Mouse (Mus musculus) heart, embryonic 10.5 days (tissue): ENCODE results near the gene Srpr. TPM values are rescaled to one million over a fixed set of nuclear protein-coding genes. Genes with fewer than 3 reads are reported as not detected.
A peak's percentile ranks its signal among the peaks of the same experiment; 100 is the strongest.

ENCODE experiments used
- DNase-seq: peaks from one replicate; pipeline ENCODE4 v3.0.0-alpha.2; 2017; ENCODE audit warnings: low spot score
- H3K27ac ChIP-seq: fragments of 300-500 bp; sonication (generic); 2 replicates; pipeline ENCODE4 v1.5.1; 2016; ENCODE audit warnings: mild to moderate bottlenecking
- H3K27me3 ChIP-seq: fragments of 300-500 bp; sonication (generic); 2 replicates; pipeline ENCODE4 v1.6.1; 2016; ENCODE audit warnings: mild to moderate bottlenecking; ENCODE audit not compliant: poor library complexity, insufficient read depth, severe bottlenecking
- H3K36me3 ChIP-seq: fragments of 300-500 bp; sonication (generic); 2 replicates; pipeline ENCODE4 v1.6.1; 2016; ENCODE audit warnings: mild to moderate bottlenecking, moderate library complexity
- H3K4me1 ChIP-seq: fragments of 300-500 bp; sonication (generic); 2 replicates; pipeline ENCODE4 v1.6.1; 2016; ENCODE audit warnings: mild to moderate bottlenecking
- H3K4me3 ChIP-seq: fragments of 300-500 bp; sonication (generic); 2 replicates; pipeline ENCODE4 v1.5.1; 2016; ENCODE audit warnings: mild to moderate bottlenecking, moderate library complexity
- H3K9me3 ChIP-seq: fragments of 300-500 bp; sonication (generic); 2 replicates; pipeline ENCODE4 v1.6.1; 2016; ENCODE audit warnings: mild to moderate bottlenecking, moderate library complexity
- WGBS: fragments of 180-500 bp; shearing (Covaris S2); methylation state at CpG from one replicate; pipeline ENCODE4 v1.1.7; 2016; 5-methylcytosine and 5-hydroxymethylcytosine counted together
- polyA plus RNA-seq: library from polyadenylated mRNA; unstranded; fragments of >200 nt; fragmentation: Nextera tagmentation; extraction: Ambion mirVana; gene quantifications from 2 replicates; pipeline ENCODE4 v1.2.1, GENCODE M21; 2016

The Srpr gene
- 96.1 and 97.8 TPM in 2 replicates for polyA plus RNA-seq

GRCm38 (mm10) chr9:35199772-35200471 is at the start of gene Srpr, which contains the start of gene Tirap:
Srpr (plus strand) TSS chr9:35200175.
Tirap (minus strand) TSS chr9:35200291.
- peak within 1 kb of the TSS; percentile 92 for H3K27ac ChIP-seq
- peaks cover 11% of the 10 kb centered on the region for H3K36me3 ChIP-seq
- no peaks in the 10 kb centered on the region for H3K27me3 ChIP-seq
- no peaks in the 10 kb centered on the region for H3K9me3 ChIP-seq
- peak within 1 kb of the TSS; percentile 81 for H3K4me3 ChIP-seq
- DNase-seq = peak; percentile 95
- peaks cover 31% of the 10 kb centered on the region for H3K4me1 ChIP-seq
- WGBS = under 1% methylated on average over 32 of the region's 44 CpGs

- no peak overlapping the region for H3K4me3 ChIP-seq
- no peaks in the 10 kb centered on the region for H3K9me3 ChIP-seq
- no peaks in the 10 kb centered on the region for H3K36me3 ChIP-seq
- 85% methylated on average over 1 of the region's 1 CpGs for WGBS
- no peak for DNase-seq
- no peak overlapping the region for H3K27ac ChIP-seq
- H3K4me1 ChIP-seq = peaks cover 6% of the 10 kb centered on the region; the same call in 1 of the 2 replicates
- no peaks in the 10 kb centered on the region for H3K27me3 ChIP-seq
Measured at GRCm38 (mm10) chr9:35152923-35153322, 47.1 kb upstream of the Srpr start.

GRCm38 (mm10) chr9:35156002-35156710 is 43.8 kb upstream of the Srpr start:
- 89% methylated on average over 5 of the region's 5 CpGs for WGBS
- H3K9me3 ChIP-seq = no peaks in the 10 kb centered on the region
- no peak overlapping the region for H3K27ac ChIP-seq
- no peak overlapping the region for H3K4me3 ChIP-seq
- no peak for DNase-seq
- peaks cover 6% of the 10 kb centered on the region; the same call in 1 of the 2 replicates for H3K4me1 ChIP-seq
- no peaks in the 10 kb centered on the region for H3K36me3 ChIP-seq
- H3K27me3 ChIP-seq = no peaks in the 10 kb centered on the region

- no peak for DNase-seq
- peaks cover 6% of the 10 kb centered on the region; the same call in 1 of the 2 replicates for H3K4me1 ChIP-seq
- H3K27ac ChIP-seq = no peak overlapping the region
- no peak overlapping the region for H3K4me3 ChIP-seq
- no peaks in the 10 kb centered on the region for H3K27me3 ChIP-seq
- WGBS = 67% methylated on average over 4 of the region's 4 CpGs
- H3K36me3 ChIP-seq = no peaks in the 10 kb centered on the region
- no peaks in the 10 kb centered on the region for H3K9me3 ChIP-seq
Measured at GRCm38 (mm10) chr9:35156862-35157261, 43.1 kb upstream of the Srpr start.

GRCm38 (mm10) chr9:35158477-35158876 is 41.5 kb upstream of the Srpr start:
- no peaks in the 10 kb centered on the region; the same call in 1 of the 2 replicates for H3K36me3 ChIP-seq
- no peak overlapping the region for H3K27ac ChIP-seq
- H3K4me1 ChIP-seq = peaks cover 6% of the 10 kb centered on the region; the same call in 1 of the 2 replicates
- no peak for DNase-seq
- no peak overlapping the region for H3K4me3 ChIP-seq
- no peaks in the 10 kb centered on the region for H3K27me3 ChIP-seq
- 86% methylated on average over 3 of the region's 3 CpGs for WGBS
- H3K9me3 ChIP-seq = no peaks in the 10 kb centered on the region

GRCm38 (mm10) chr9:35160662-35161061 is 39.3 kb upstream of the Srpr start:
- H3K4me1 ChIP-seq = peaks cover 6% of the 10 kb centered on the region; the same call in 1 of the 2 replicates
- peaks cover 4% of the 10 kb centered on the region; the same call in 1 of the 2 replicates for H3K36me3 ChIP-seq
- no peak overlapping the region for H3K4me3 ChIP-seq
- DNase-seq = no peak
- 59% methylated on average over 2 of the region's 2 CpGs for WGBS
- no peak overlapping the region for H3K27ac ChIP-seq
- H3K27me3 ChIP-seq = no peaks in the 10 kb centered on the region
- H3K9me3 ChIP-seq = no peaks in the 10 kb centered on the region

- Histone ChIP-seq H3K36me3 (peaks cover 4% of the 10 kb centered on the region; the same call in 1 of the 2 replicates), H3K4me3 (no peak overlapping the region), H3K4me1 (peaks cover 4% of the 10 kb centered on the region; the same call in 1 of the 2 replicates), H3K9me3 (no peaks in the 10 kb centered on the region), H3K27me3 (no peaks in the 10 kb centered on the region), H3K27ac (no peak overlapping the region)
- no peak for DNase-seq
- WGBS = 89% methylated on average over 7 of the region's 7 CpGs
Measured at GRCm38 (mm10) chr9:35161721-35162120, 38.3 kb upstream of the Srpr start.

GRCm38 (mm10) chr9:35163011-35163690 is 36.8 kb upstream of the Srpr start:
- Histone ChIP-seq H3K4me1 (no peaks in the 10 kb centered on the region), H3K4me3 (no peak overlapping the region), H3K36me3 (peaks cover 4% of the 10 kb centered on the region; the same call in 1 of the 2 replicates), H3K9me3 (no peaks in the 10 kb centered on the region), H3K27me3 (no peaks in the 10 kb centered on the region), H3K27ac (no peak overlapping the region)
- no peak for DNase-seq
- 87% methylated on average over 11 of the region's 11 CpGs for WGBS

- peaks cover 11% of the 10 kb centered on the region; the same call in 1 of the 2 replicates for H3K36me3 ChIP-seq
- 65% methylated on average over 5 of the region's 5 CpGs for WGBS
- H3K27me3 ChIP-seq = no peaks in the 10 kb centered on the region
- H3K27ac ChIP-seq = no peak overlapping the region
- no peak overlapping the region for H3K4me3 ChIP-seq
- no peak for DNase-seq
- no peaks in the 10 kb centered on the region for H3K4me1 ChIP-seq
- H3K9me3 ChIP-seq = no peaks in the 10 kb centered on the region
Measured at GRCm38 (mm10) chr9:35164142-35164874, 35.7 kb upstream of the Srpr start.

GRCm38 (mm10) chr9:35166144-35166797 is 33.7 kb upstream of the Srpr start:
- Histone ChIP-seq H3K27ac (no peak overlapping the region), H3K27me3 (no peaks in the 10 kb centered on the region), H3K9me3 (no peaks in the 10 kb centered on the region), H3K36me3 (peaks cover 26% of the 10 kb centered on the region), H3K4me1 (no peaks in the 10 kb centered on the region), H3K4me3 (no peak overlapping the region)
- 33% methylated on average over 3 of the region's 3 CpGs for WGBS
- no peak for DNase-seq

- DNase-seq = no peak
- 58% methylated on average over 9 of the region's 9 CpGs for whole genome bisulfite sequencing
- H3K36me3 ChIP-seq = peaks cover 26% of the 10 kb centered on the region
Measured at GRCm38 (mm10) chr9:35166798-35167635, 33.0 kb upstream of the Srpr start.

More at GRCm38 (mm10) chr9:35166798-35167635, 33.0 kb upstream of the Srpr start:
- H3K9me3 ChIP-seq = no peaks in the 10 kb centered on the region
- no peaks in the 10 kb centered on the region for H3K4me1 ChIP-seq
- no peak overlapping the region for H3K4me3 ChIP-seq
- no peak overlapping the region for H3K27ac ChIP-seq
- no peaks in the 10 kb centered on the region for H3K27me3 ChIP-seq
